Mouse (Mus musculus): ENCODE results near the gene Rnf224. TPM values are rescaled to one million over a fixed set of nuclear protein-coding genes. Genes with fewer than 3 reads are reported as not detected.
A peak's percentile ranks its signal among the peaks of the same experiment; 100 is the strongest.

Gene Rnf224
- total RNA-seq, 2 experiments from 2014 or later, result not detected

GRCm38 (mm10) chr2:25228995-25229530 lies 7.5 kb downstream of the Rnf224 start:
- Histone ChIP-seq H3K27ac (peak overlapping the region; percentile 98), H3K4me3 (peak overlapping the region; percentile 45; the same call in 1 of the 2 replicates)
- no peak for TF ChIP-seq CTCF (conservative IDR thresholded peaks at IDR 0.05)
- no peak for DNase-seq (ENCODE audit: low spot score in 2 of 2)

- Histone ChIP-seq H3K27ac (peak overlapping the region; percentile 98), H3K4me3 (peak overlapping the region; percentile 45)
- TF ChIP-seq CTCF (conservative IDR thresholded peaks at IDR 0.05), result peak; percentile 85
- DNase-seq (ENCODE audit: low spot score in 2 of 2), result peak; percentile 81 to 90
Measured at GRCm38 (mm10) chr2:25228431-25228889, 8.1 kb downstream of the Rnf224 start.

- no peak for TF ChIP-seq CTCF (conservative IDR thresholded peaks at IDR 0.05)
Measured at GRCm38 (mm10) chr2:25227406-25227805, 9.2 kb downstream of the Rnf224 start.

GRCm38 (mm10) chr2:25226864-25227263 lies 9.7 kb downstream of the Rnf224 start:
- TF ChIP-seq CTCF (conservative IDR thresholded peaks at IDR 0.05), result no peak
- no peak overlapping the region for H3K4me3 ChIP-seq
- peak overlapping the region; percentile 98 for H3K27ac ChIP-seq
- peak; percentile 53 to 69 for DNase-seq (ENCODE audit: low spot score in 2 of 2)

More at GRCm38 (mm10) chr2:25227406-25227805, 9.2 kb downstream of the Rnf224 start:
- Histone ChIP-seq H3K4me3 (no peak overlapping the region), H3K27ac (peak overlapping the region; percentile 98)
- DNase-seq (ENCODE audit: low spot score in 2 of 2), result no peak

GRCm38 (mm10) chr2:25225811-25226379 lies 10.7 kb downstream of the Rnf224 start:
- TF ChIP-seq CTCF (conservative IDR thresholded peaks at IDR 0.05), result no peak

GRCm38 (mm10) chr2:25224766-25225752 lies 11.5 kb downstream of the Rnf224 start:
- H3K4me3 ChIP-seq, result peak overlapping the region; percentile 62
- DNase-seq (ENCODE audit: low spot score in 2 of 2), result peak; percentile 97 to 100
- peak overlapping the region; percentile 98 for H3K27ac ChIP-seq
- peak; percentile 58 for TF ChIP-seq CTCF (conservative IDR thresholded peaks at IDR 0.05)

More at GRCm38 (mm10) chr2:25225811-25226379, 10.7 kb downstream of the Rnf224 start:
- DNase-seq (ENCODE audit: low spot score in 2 of 2), result no peak
- H3K27ac ChIP-seq, result peak overlapping the region; percentile 98
- H3K4me3 ChIP-seq, result peak overlapping the region; percentile 62; the same call in 1 of the 2 replicates

- Histone ChIP-seq H3K27ac (peak within 1 kb of the TSS; percentile 98), H3K4me3 (peak within 1 kb of the TSS; percentile 84)
- no peak for DNase-seq (ENCODE audit: low spot score in 2 of 2)
- no peak for TF ChIP-seq CTCF (conservative IDR thresholded peaks at IDR 0.05)
Measured at GRCm38 (mm10) chr2:25224492-25224765, 12.2 kb downstream of the Rnf224 start, which contains the start of gene Tubb4b. Gene Tubb4b (minus strand): TSS chr2:25224702.

GRCm38 (mm10) chr2:25223681-25224491 lies 12.7 kb downstream of the Rnf224 start:
- H3K27ac ChIP-seq, result peak overlapping the region; percentile 95
- peak overlapping the region; percentile 84 for H3K4me3 ChIP-seq
- DNase-seq (ENCODE audit: low spot score in 2 of 2), result peak; percentile 63 to 69
- TF ChIP-seq CTCF (conservative IDR thresholded peaks at IDR 0.05), result no peak

- DNase-seq (ENCODE audit: low spot score in 2 of 2), result no peak
- no peak for TF ChIP-seq CTCF (conservative IDR thresholded peaks at IDR 0.05)
- Histone ChIP-seq H3K4me3 (no peak overlapping the region), H3K27ac (no peak overlapping the region)
Measured at GRCm38 (mm10) chr2:25221331-25221772, 15.2 kb downstream of the Rnf224 start.

GRCm38 (mm10) chr2:25218445-25218844 lies 18.1 kb downstream of the Rnf224 start, which contains the start of gene Fam166a:
Gene Fam166a (plus strand): TSS chr2:25218745.
- no peak within 1 kb of the TSS for H3K27ac ChIP-seq
- H3K4me3 ChIP-seq, result no peak within 1 kb of the TSS
- no peak for TF ChIP-seq CTCF (conservative IDR thresholded peaks at IDR 0.05)
- DNase-seq (ENCODE audit: low spot score in 2 of 2), result no peak

GRCm38 (mm10) chr2:25217666-25218065 lies 18.9 kb downstream of the Rnf224 start:
- no peak overlapping the region for H3K4me3 ChIP-seq
- TF ChIP-seq CTCF (conservative IDR thresholded peaks at IDR 0.05), result no peak
- no peak overlapping the region for H3K27ac ChIP-seq
- DNase-seq (ENCODE audit: low spot score in 2 of 2), result no peak

GRCm38 (mm10) chr2:25214444-25214843 lies 22.1 kb downstream of the Rnf224 start, which contains the start of gene Stpg3:
Gene Stpg3 (minus strand): TSS chr2:25214637.
- no peak within 1 kb of the TSS for H3K27ac ChIP-seq
- no peak for TF ChIP-seq CTCF (conservative IDR thresholded peaks at IDR 0.05)
- no peak for DNase-seq (ENCODE audit: low spot score in 2 of 2)
- no peak within 1 kb of the TSS for H3K4me3 ChIP-seq

All from layer of hippocampus, adult 2 months (tissue).